Mouse (Mus musculus) MEL (cell line): ENCODE results near the gene Ganc. TPM values are rescaled to one million over a fixed set of nuclear protein-coding genes. Genes with fewer than 3 reads are reported as not detected.

ENCODE experiments used
- DNase-seq: peaks from one replicate; pipeline ENCODE4 v3.0.0; 2011; ENCODE audit warnings: low read depth, low spot score
- H3K27ac ChIP-seq: 2 replicates; pipeline ENCODE4 v1.5.1; 2012; ENCODE audit warnings: low read depth, mild to moderate bottlenecking, control low read depth, low read length, moderate library complexity; ENCODE audit not compliant: control insufficient read depth
- H3K27me3 ChIP-seq, 2 experiments: fragments of 150-350 bp in 1 of 2; sonication (generic) in 1 of 2; 2 replicates each; pipeline ENCODE4 v1.6.1; 2012; ENCODE audit warnings: low read length in 2 of 2, mild to moderate bottlenecking in 2 of 2, improper control_type of control experiment in 1 of 2, moderate library complexity in 1 of 2; ENCODE audit not compliant: insufficient read depth in 2 of 2, control insufficient read depth in 1 of 2
- H3K36me3 ChIP-seq, 2 experiments: 2 replicates each; pipeline ENCODE4 v1.6.1; 2012 to 2014; ENCODE audit warnings: low read length in 2 of 2, improper control_type of control experiment in 1 of 2, inconsistent platforms in 1 of 2, mild to moderate bottlenecking in 1 of 2; ENCODE audit not compliant: insufficient read depth in 2 of 2, control insufficient read depth in 1 of 2
- H3K4me1 ChIP-seq, 2 experiments: fragments of 150-350 bp in 1 of 2; sonication (generic) in 1 of 2; 2 replicates each; pipeline ENCODE4 v1.6.1; 2012; ENCODE audit warnings: low read length in 2 of 2, improper control_type of control experiment in 1 of 2, mild to moderate bottlenecking in 1 of 2; ENCODE audit not compliant: insufficient read depth in 2 of 2, control insufficient read depth in 1 of 2
- H3K4me3 ChIP-seq, 2 experiments: fragments of 150-350 bp in 1 of 2; sonication (generic) in 1 of 2; 2 replicates each; pipeline ENCODE4 v1.5.1; 2012; ENCODE audit warnings: low read depth in 2 of 2, low read length in 2 of 2, mild to moderate bottlenecking in 2 of 2, moderate library complexity in 2 of 2, control low read depth in 1 of 2, improper control_type of control experiment in 1 of 2; ENCODE audit not compliant: control insufficient read depth in 1 of 2, insufficient read depth in 1 of 2
- H3K79me2 ChIP-seq: 2 replicates; pipeline ENCODE4 v1.6.1; 2012; ENCODE audit warnings: mild to moderate bottlenecking, low read length, moderate library complexity; ENCODE audit not compliant: control insufficient read depth, poor library complexity, insufficient read depth
- H3K9ac ChIP-seq: 2 replicates; pipeline ENCODE4 v1.6.1; 2012; ENCODE audit warnings: low read depth, mild to moderate bottlenecking, control low read depth, low read length, moderate library complexity; ENCODE audit not compliant: control insufficient read depth, poor library complexity, severe bottlenecking
- H3K9me3 ChIP-seq: fragments of 150-350 bp; sonication (generic); replicated peaks from 2 replicates; pipeline ENCODE4 v1.6.1; 2012; ENCODE audit warnings: mild to moderate bottlenecking, low read length, improper control_type of control experiment, moderate library complexity; ENCODE audit not compliant: insufficient read depth
- BHLHE40 ChIP-seq: IDR thresholded peaks from 2 replicates; pipeline ENCODE4 v1.6.1; 2012; ENCODE audit warnings: low read depth, mild to moderate bottlenecking, inconsistent platforms, low read length, improper control_type of control experiment, borderline replicate concordance
- CHD1 ChIP-seq: IDR thresholded peaks from 2 replicates; pipeline ENCODE4 v1.6.1; 2012; ENCODE audit warnings: low read depth, mild to moderate bottlenecking, inconsistent platforms, low read length, improper control_type of control experiment
- CHD2 ChIP-seq: IDR thresholded peaks from 2 replicates; pipeline ENCODE4 v1.6.1; 2011; ENCODE audit warnings: low read length, improper control_type of control experiment
- CTCF ChIP-seq, 3 experiments: IDR thresholded peaks in 2 of 3; conservative IDR thresholded peaks in 1 of 3; 2 replicates each; pipeline ENCODE4 v1.5.1; 2011 to 2012; ENCODE audit warnings: low read length in 3 of 3, low read depth in 2 of 3, mild to moderate bottlenecking in 2 of 3, improper control_type of control experiment in 1 of 3, inconsistent platforms in 1 of 3, mixed read lengths in 1 of 3, moderate library complexity in 1 of 3; ENCODE audit not compliant: control insufficient read depth in 1 of 3, insufficient read depth in 1 of 3, poor library complexity in 1 of 3, severe bottlenecking in 1 of 3
- ELF1 ChIP-seq: IDR thresholded peaks from 2 replicates; pipeline ENCODE4 v1.6.1; 2014; ENCODE audit warnings: low read depth, mild to moderate bottlenecking, inconsistent platforms, low read length, improper control_type of control experiment, moderate library complexity
- GABPA ChIP-seq: IDR thresholded peaks from 2 replicates; pipeline ENCODE4 v1.6.1; 2012; ENCODE audit warnings: low read depth, mild to moderate bottlenecking, inconsistent platforms, low read length, improper control_type of control experiment, moderate library complexity
- GATA1 ChIP-seq: IDR thresholded peaks from 2 replicates; pipeline ENCODE4 v1.6.1; 2011; ENCODE audit warnings: low read depth, low read length, improper control_type of control experiment
- JUND ChIP-seq: IDR thresholded peaks from 2 replicates; pipeline ENCODE4 v1.6.1; 2011; ENCODE audit warnings: low read depth, mild to moderate bottlenecking, improper control_type of control experiment, low read length
- MAFK ChIP-seq: IDR thresholded peaks from 2 replicates; pipeline ENCODE4 v1.6.1; 2011; ENCODE audit warnings: low read depth, mild to moderate bottlenecking, low read length, improper control_type of control experiment, borderline replicate concordance
- MAX ChIP-seq: IDR thresholded peaks from 2 replicates; pipeline ENCODE4 v1.6.1; 2011; ENCODE audit warnings: low read length, improper control_type of control experiment
- MAZ ChIP-seq: IDR thresholded peaks from 2 replicates; pipeline ENCODE4 v1.6.1; 2012; ENCODE audit warnings: low read depth, mild to moderate bottlenecking, inconsistent platforms, low read length, improper control_type of control experiment
- MXI1 ChIP-seq: IDR thresholded peaks from 2 replicates; pipeline ENCODE4 v1.6.1; 2011; ENCODE audit warnings: mild to moderate bottlenecking, low read depth, low read length, improper control_type of control experiment
- MYC ChIP-seq: IDR thresholded peaks from 2 replicates; pipeline ENCODE4 v1.6.1; 2011; ENCODE audit warnings: low read depth, mild to moderate bottlenecking, low read length, improper control_type of control experiment, moderate library complexity
- NELFE ChIP-seq: IDR thresholded peaks from 2 replicates; pipeline ENCODE4 v1.6.1; 2011; ENCODE audit warnings: low read depth, low read length, improper control_type of control experiment
- POLR2AphosphoS5 ChIP-seq: IDR thresholded peaks from 2 replicates; pipeline ENCODE4 v1.6.1; 2012; ENCODE audit warnings: low read depth, borderline replicate concordance, mild to moderate bottlenecking, inconsistent platforms, low read length, moderate library complexity, mixed read lengths
- RAD21 ChIP-seq: IDR thresholded peaks from 2 replicates; pipeline ENCODE4 v1.6.1; 2011; ENCODE audit warnings: mild to moderate bottlenecking, low read depth, low read length, improper control_type of control experiment
- RCOR1 ChIP-seq: IDR thresholded peaks from 2 replicates; pipeline ENCODE4 v1.6.1; 2012; ENCODE audit warnings: low read depth, mild to moderate bottlenecking, inconsistent platforms, low read length, improper control_type of control experiment
- SMC3 ChIP-seq: IDR thresholded peaks from 2 replicates; pipeline ENCODE4 v1.6.1; 2011; ENCODE audit warnings: low read depth, low read length, improper control_type of control experiment
- TBP ChIP-seq: IDR thresholded peaks from 2 replicates; pipeline ENCODE4 v1.8.0; 2011; ENCODE audit warnings: low read depth, low read length, improper control_type of control experiment
- USF2 ChIP-seq, 2 experiments: IDR thresholded peaks; 2 replicates each; pipeline ENCODE4 v1.6.1; 2011 to 2012; ENCODE audit warnings: improper control_type of control experiment in 2 of 2, low read length in 2 of 2, borderline replicate concordance in 1 of 2, inconsistent platforms in 1 of 2, low read depth in 1 of 2, mild to moderate bottlenecking in 1 of 2; ENCODE audit not compliant: insufficient read depth in 1 of 2
- ZKSCAN1 ChIP-seq: IDR thresholded peaks from 2 replicates; pipeline ENCODE4 v1.6.1; 2012; ENCODE audit warnings: low read depth, mild to moderate bottlenecking, inconsistent platforms, low read length, improper control_type of control experiment, moderate library complexity
- ZMIZ1 ChIP-seq: IDR thresholded peaks from 2 replicates; pipeline ENCODE4 v1.6.1; 2012; ENCODE audit warnings: low read depth, mild to moderate bottlenecking, inconsistent platforms, low read length, improper control_type of control experiment, moderate library complexity
- polyA plus RNA-seq, 2 experiments: library from polyadenylated mRNA; stranded (reverse) in 1 of 2; unstranded in 1 of 2; fragments of >175 nt in 1 of 2; fragments of >200 nt in 1 of 2; gene quantifications; 2 replicates each; pipeline versions ENCODE4 v1.2.1 to v1.2.4; 2012; ENCODE audit warnings: low replicate concordance in 2 of 2, low read depth in 1 of 2; ENCODE audit not compliant: insufficient read length in 2 of 2, insufficient read depth in 1 of 2, missing spikeins in 1 of 2
- total RNA-seq: library from RNA; depleted of rRNA; stranded (reverse); fragments of 300-350 nt; gene quantifications from 2 replicates; pipeline ENCODE4 v1.2.3, GENCODE M21; 2012

Gene Ganc
- total and polyA plus RNA-seq, 3 experiments: 3.1 to 4.4 TPM; not detected in 1

DNA sequence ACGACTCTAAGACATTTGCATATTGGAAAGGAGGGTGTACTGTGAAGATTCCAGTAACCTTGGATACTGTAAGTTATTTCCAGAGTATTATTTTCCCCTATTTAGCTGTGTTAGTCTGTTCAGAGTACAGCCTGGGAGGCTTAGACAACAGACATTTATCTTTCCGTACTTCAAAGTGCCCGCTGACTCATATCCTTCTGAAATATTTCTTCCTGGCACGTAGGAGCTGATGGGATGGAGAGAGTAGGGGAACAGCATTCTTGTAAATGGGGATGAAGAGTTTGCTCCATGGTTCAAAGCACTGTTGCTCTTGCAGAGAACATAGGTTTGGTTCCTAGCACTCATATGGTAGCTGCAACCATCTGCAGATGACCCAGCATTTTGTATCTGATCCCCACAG lies 48.9 kb downstream of the Ganc start:
- no peaks in the 10 kb centered on the region for H3K27me3 ChIP-seq
- no peak overlapping the region for H3K27ac ChIP-seq
- no peak overlapping the region for H3K9ac ChIP-seq
- no peak overlapping the region for H3K4me3 ChIP-seq
- no peak for DNase-seq
- no peaks in the 10 kb centered on the region for H3K9me3 ChIP-seq
- H3K36me3 ChIP-seq: peaks cover 0 to 3% of the 10 kb centered on the region in 2 experiments; a peak in 2 of 4 replicates
- TF ChIP-seq NELFE (no peak), GATA1 (no peak), MAZ (no peak), TBP (no peak), POLR2AphosphoS5 (no peak), JUND (no peak), ZMIZ1 (no peak), RCOR1 (no peak), ELF1 (no peak), MAFK (no peak), CHD1 (no peak), ZKSCAN1 (no peak), SMC3 (no peak), MAX (no peak), USF2 (IDR thresholded peaks at IDR 0.05; ENCODE audit: borderline replicate concordance in 1 of 2, insufficient read depth in 1 of 2, low read depth in 1 of 2, low read length in 2 of 2) (no peak), CHD2 (no peak), MXI1 (no peak), BHLHE40 (no peak), MYC (no peak)
- peaks cover 0 to 2% of the 10 kb centered on the region in 2 experiments; a peak in 1 of 4 replicates for H3K4me1 ChIP-seq
- H3K79me2 ChIP-seq: no peaks in the 10 kb centered on the region

DNA sequence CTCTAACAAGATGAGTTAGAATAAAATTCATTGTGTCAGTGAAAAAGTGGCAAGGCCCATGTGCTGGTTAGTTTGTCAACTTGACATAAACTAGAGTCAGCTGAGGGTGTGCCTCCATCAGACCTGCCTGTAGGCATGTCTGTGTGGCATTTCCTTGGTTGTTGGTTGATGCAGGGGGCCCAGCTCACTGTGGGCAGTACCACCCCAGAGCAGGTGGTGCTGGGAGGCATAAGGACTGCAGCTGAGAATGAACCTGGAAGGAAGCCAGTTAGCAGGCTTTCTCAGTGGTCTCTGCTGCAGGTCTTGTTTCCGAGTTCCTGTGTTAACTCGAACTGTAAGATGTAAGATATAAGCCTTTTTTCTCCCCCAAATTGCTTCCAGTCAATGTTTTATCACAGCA lies 51.3 kb downstream of the Ganc start:
- H3K79me2 ChIP-seq: no peaks in the 10 kb centered on the region
- no peak overlapping the region for H3K9ac ChIP-seq
- H3K36me3 ChIP-seq: peaks cover 0 to 3% of the 10 kb centered on the region in 2 experiments; a peak in 2 of 4 replicates
- no peaks in the 10 kb centered on the region for H3K27me3 ChIP-seq
- no peaks in the 10 kb centered on the region for H3K9me3 ChIP-seq
- no peak overlapping the region for H3K4me3 ChIP-seq
- no peak overlapping the region for H3K27ac ChIP-seq
- peak; percentile 39 for DNase-seq
- TF ChIP-seq RAD21 (no peak), MAX (no peak), MYC (no peak), RCOR1 (no peak), MXI1 (no peak), USF2 (IDR thresholded peaks at IDR 0.05; ENCODE audit: borderline replicate concordance in 1 of 2, insufficient read depth in 1 of 2, low read depth in 1 of 2, low read length in 2 of 2) (no peak), ZKSCAN1 (no peak), GATA1 (no peak), ELF1 (no peak), CTCF (IDR thresholded peaks at IDR 0.05 in 2 of 3, conservative IDR thresholded peaks at IDR 0.05 in 1 of 3; ENCODE audit: control insufficient read depth in 1 of 3, insufficient read depth in 1 of 3, low read depth in 2 of 3, low read length in 3 of 3, poor library complexity in 1 of 3, severe bottlenecking in 1 of 3) (no peak), GABPA (no peak)
- TF ChIP-seq, all 39 proteins: peak for 0
- peaks cover 0 to 2% of the 10 kb centered on the region in 2 experiments; a peak in 1 of 4 replicates for H3K4me1 ChIP-seq
